Mouse (Mus musculus) embryo, embryonic 10 days (tissue): ENCODE measurements around the gene Fyn.

ENCODE experiments used
- DNase-seq: peaks from one replicate; pipeline ENCODE4 v3.0.0-alpha.2; 2015; ENCODE audit warnings: low spot score

Gene Fyn

GRCm38 (mm10) chr10:39445870-39446269 lies 77.2 kb downstream of the Fyn start:
- no peak for DNase-seq

DNA sequence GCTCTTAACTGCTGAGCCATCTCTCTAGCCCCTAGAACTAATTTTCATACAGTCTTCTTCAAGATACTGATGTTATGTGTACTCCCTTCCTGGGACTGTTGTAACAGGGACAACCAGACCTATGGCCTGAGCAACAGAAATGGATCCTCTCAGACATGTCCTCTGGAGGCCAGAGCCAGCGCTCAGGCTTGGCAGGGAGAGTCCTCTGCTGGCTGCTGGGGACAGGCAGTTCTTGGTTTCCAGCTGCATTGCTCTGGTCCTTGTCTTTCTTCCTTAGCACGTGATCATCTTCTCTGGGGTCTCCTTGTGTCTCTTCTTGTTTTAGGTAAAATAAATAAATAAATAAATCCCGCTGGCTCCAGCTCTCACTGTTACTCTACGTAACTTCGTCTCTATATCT lies 78.1 kb downstream of the Fyn start:
- DNase-seq = no peak

DNA sequence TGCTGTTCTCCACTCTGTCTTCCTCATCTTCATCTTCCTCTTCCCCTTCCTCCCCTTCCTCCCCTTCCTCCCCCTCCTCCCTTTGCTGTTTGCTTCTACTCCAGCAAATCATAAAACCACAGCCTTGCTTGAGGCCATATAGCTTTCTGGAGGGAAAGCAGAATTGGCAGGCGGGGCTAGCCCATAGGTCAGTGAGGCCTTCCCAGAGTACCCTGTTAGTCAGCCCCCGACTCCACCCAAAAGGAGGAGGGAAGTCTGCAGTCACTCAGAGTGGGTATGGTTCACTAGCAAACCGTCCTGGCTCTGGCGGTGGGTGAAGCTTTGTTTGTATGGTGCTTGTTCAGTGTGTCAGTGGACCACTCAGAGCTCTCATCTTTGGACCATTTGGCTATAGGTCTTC lies 80.5 kb downstream of the Fyn start:
- no peak for DNase-seq

GRCm38 (mm10) chr10:39450356-39450755 lies 81.7 kb downstream of the Fyn start:
- no peak for DNase-seq

DNA sequence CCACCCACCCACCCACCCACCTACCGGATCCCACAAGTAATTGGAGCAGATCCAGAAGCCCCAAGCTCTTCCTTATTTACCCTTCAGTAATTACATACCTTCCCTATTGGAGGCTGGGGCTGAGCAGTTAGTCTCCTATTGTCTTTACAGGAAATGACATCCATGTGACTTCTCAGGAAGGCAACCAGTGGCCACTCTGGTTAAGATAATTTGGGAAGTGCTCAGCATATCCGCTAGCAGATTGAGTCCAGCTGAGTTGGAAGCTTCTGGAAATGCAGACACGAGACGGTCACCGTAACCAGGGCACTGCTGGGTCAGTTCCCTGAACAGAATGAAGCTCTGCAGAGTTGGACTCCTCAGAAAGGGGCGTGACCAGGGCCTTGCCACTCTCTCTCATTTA lies 82.4 kb downstream of the Fyn start:
- DNase-seq = no peak

DNA sequence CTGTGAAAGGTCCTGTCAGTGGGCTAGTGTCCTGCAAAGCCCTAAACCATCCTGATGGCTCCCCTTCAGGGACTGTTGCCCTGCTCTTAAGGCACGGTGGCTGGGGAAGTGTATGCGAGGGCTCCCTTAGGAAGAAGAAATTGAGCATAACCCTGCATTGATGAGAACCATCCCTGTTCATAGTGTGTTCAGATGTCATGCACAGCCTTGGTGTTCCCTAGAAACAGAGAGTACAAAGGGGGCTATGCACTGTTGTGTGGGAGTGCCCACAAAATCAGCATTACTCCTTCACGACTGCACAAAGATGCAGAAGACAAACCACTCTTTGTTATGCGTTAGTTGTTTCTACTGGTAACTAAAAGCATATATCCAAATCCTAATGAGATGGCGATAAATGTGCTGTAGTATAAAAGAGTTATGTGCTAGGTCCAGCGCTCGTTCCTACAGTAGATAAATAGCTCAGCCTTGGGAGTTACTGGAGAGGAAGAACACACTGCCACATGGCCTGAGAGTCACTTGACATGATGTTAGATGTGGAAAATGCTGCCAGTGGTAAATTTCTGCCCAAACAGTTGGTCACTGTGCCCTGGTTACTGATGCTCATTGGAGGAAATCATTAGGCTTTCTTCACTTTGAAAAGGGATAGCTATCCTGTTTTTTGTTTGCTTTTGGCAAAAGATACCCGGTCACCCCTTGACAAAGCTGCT lies 83.4 kb downstream of the Fyn start:
- no peak for DNase-seq

DNA sequence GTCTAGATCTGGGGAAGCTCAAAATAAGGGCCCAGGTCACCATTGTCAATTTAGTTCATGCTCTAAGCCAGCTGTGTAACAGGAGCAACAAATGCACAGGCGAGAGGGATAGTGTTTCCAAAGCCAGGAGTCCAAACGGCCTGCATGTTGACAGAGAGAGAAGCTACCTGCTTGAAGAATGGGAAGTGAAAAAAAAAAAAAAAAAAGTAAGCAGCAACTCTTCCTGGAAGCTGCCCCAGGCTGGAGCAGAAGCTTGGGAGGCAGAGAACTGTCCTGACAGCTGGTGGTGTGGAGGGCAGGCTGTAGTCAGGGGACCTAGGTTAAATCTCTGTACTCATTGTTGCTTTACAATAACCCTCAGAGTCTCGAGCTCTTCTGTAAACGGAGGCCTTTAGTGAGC lies 86.7 kb downstream of the Fyn start:
- DNase-seq = no peak

DNA sequence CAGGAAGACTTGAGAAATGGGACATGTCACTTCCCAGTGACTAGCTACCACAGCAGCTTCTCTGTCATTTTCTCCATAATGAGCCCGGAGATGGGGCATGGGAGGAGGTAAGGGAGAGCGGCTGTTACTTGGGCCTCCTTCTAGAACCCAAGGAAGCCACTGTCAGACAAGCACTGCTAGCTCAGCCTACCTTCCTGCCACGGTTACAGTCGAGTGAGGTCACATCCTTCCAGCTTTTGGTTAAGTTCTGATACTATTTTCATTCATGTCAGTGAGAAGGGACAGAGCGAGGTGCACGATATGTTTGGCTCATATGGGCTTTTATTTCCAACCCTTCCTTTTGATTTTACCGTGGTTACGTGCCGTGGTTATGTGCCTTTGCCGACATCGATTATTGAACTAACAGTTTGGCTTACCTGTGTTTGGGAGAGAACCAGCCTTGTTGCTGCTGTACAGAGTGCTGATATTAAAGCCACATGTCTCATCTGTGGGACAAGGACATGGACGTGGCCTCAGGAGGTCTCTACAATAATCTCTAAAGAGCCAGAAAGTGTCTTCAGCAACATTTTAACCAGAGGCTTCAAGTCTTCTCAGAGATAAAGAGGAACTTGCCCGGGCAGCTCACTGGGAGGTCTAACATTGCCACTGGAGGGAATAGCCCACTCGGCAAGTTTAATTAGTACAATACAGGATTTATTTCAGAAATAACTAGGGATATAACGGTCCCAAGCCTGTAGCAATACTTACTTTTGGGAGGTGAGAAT lies 87.4 kb downstream of the Fyn start:
- DNase-seq = no peak

DNA sequence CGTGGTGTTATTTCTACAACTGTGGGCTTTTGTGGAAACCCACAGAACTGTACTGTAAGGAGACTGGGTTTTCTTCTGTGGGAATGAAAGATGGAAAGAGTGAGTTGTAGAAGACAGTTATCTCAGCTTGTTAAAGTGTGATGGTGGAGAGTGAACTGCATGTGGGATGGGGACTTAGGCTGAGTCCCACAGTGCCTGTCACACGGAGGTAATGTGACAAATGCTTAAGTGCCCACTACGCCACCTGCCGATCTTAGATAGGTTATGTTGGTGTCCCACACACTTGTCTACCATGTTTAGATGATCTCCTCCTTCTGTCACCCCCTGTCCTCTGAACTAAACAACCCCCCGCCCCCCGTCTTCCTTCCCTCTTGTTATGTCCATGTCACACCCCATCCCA lies 88.1 kb downstream of the Fyn start:
- no peak for DNase-seq

GRCm38 (mm10) chr10:39457281-39457680 lies 88.6 kb downstream of the Fyn start:
- no peak for DNase-seq

DNA sequence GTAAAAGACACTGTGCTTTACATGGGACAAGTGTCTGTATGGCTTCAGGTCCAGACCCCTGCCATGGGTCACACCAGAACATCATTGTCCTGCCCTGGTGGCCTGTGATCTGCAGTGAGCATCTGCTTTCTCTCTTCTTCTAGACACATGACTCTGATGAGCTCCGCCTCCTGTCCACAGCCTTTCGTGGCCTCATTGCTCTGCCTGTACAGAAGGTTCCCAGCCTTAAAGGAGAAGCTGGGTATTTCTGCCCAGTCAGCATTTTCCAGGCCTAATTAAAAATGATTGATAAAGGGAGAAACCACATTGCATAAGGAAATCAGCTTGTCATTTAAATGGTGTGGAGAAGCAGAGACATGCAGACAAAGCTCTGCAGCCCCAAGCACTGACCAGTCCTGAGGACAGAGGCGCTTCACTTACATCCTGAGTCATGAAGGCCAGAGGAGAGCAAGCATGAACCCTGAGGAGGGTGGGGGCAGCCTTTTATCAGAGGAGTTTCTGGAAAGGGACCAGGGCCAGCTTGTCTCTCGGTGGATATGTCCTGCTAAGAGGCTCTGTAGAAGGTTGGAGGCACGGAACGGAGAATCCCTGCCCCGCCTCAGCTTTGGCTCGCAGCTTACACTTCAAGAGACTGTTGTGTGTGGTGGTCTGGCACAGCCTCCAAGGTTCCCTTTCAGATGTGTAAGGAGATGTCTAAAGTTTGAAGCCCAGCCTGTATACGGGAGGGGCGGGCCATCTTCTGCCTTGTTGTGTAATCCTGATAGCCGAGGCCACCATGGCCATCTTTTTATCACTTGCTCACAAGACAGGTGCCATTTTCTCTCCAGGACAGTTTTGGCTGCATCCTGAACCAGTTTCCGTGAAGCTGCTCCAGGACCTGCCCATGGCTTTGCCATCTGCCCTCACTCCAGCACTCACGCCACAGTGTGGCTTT lies 90.4 kb downstream of the Fyn start:
- peak; percentile 59 for DNase-seq

GRCm38 (mm10) chr10:39460621-39461020 lies 92.0 kb downstream of the Fyn start:
- no peak for DNase-seq

- peak; percentile 35 for DNase-seq
Measured at GRCm38 (mm10) chr10:39461909-39462308, 93.3 kb downstream of the Fyn start.

- DNase-seq = no peak
Measured at GRCm38 (mm10) chr10:39462711-39463110, 94.1 kb downstream of the Fyn start.

DNA sequence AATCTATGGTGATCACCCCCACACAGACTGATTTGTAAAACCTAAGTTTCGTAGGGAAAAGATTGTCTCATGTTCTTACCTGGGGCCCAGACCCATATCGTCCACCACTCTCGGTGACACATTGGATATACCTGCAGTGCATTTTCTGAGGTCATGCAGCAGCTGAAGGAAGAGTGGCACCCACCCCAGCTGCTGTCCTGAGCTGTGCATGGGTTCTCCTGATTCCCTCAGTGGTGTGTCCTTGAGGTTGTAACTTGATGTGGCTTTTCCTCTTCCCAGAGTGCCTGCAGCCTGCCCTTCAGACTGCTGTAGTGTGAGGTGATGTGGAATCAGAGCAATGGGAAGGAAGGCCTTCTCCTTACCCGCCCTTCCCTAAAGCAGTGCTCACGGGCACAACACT lies 95.7 kb downstream of the Fyn start:
- no peak for DNase-seq

GRCm38 (mm10) chr10:39467317-39467716 lies 98.7 kb downstream of the Fyn start:
- DNase-seq = no peak

DNA sequence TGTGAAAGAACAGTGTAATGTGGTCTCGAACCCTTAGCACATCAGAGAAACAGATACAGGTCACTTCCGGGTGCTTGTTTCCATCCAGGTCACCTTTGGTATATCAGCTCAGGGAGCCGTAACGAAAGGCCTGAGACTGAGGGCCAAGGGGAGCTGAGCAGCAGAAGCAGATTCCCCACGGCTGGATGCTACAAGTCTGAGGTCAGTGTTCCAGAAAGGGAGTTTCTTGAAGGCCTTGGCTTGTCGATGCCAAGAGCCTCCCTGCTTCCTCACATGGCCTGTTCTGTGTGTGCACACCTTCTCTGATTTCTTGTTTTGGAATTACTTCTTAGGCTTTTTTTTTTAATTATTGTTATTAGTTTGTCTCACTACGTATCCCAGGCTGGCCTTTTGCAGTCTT lies 99.2 kb downstream of the Fyn start:
- DNase-seq = no peak

DNA sequence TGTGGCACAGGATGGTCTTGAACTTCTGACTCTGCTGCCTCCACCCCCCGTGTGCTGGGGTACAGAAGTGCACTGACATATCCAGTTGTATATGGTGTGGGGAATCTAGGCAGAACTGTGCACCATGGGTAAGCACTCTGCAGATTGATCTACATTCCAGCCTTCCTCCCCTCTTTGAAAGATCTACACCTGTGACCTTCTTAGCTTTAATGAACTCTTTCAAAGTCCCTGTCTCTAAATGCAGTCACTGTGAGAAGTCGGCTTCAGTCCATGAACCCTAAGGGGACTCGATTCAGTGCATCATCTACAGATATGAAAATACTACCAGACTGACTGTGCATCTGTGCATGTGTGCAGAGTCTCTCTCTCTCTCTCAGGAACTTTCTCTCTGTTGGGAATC lies 99.9 kb downstream of the Fyn start:
- DNase-seq = no peak

DNA sequence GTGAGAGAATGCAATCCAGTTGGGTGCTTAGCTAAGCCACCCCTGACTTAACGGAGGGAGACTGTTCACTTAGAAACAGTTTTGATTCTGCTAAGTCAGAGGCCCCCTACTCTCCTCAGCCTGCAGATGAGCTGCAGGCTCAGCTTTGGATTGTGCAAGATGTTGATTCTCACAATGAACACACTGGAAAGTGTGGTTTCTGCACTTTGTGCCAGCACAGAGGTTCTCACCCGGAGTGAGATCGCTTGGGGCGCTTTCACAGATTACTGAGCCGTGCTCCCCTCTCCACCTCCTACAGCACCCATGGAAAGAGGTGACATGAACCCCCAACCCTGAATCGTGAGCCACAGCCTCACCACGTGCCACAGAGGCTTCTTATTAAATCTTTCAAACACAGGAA lies 100.7 kb downstream of the Fyn start:
- DNase-seq = no peak

- DNase-seq = no peak
Measured at GRCm38 (mm10) chr10:39470321-39470720, 101.7 kb downstream of the Fyn start.

- DNase-seq = no peak
Measured at GRCm38 (mm10) chr10:39471040-39471713, 102.5 kb downstream of the Fyn start.
